Mouse (Mus musculus) Muller cell, postnatal 12 days (primary cell): ENCODE measurements around the gene Tmem145.
"Not testable (repeated sequence)": the region's sequence is repeated elsewhere in the genome, so short reads cannot be mapped to it uniquely, and the experiment has no call there.

Source experiments
- DNase-seq: peaks from one replicate; pipeline ENCODE4 v3.0.0-alpha.2; 2015; ENCODE audit errors: inconsistent ontology term

The Tmem145 gene

GRCm38 (mm10) chr7:25305956-25306613, at the start of gene Tmem145:
Gene Tmem145, plus strand, starts transcription at chr7:25306106.
- peak; percentile 72 for DNase-seq

GRCm38 (mm10) chr7:25261896-25262295, 44.0 kb upstream of the Tmem145 start:
- DNase-seq = no peak

GRCm38 (mm10) chr7:25263968-25264870, 41.7 kb upstream of the Tmem145 start:
- no peak for DNase-seq

- not testable (repeated sequence) for DNase-seq
Measured at GRCm38 (mm10) chr7:25265743-25266142, 40.2 kb upstream of the Tmem145 start.

GRCm38 (mm10) chr7:25266180-25266962, 39.5 kb upstream of the Tmem145 start:
- no peak for DNase-seq

GRCm38 (mm10) chr7:25267301-25267750, 38.6 kb upstream of the Tmem145 start, which contains the start of gene Cic:
Gene Cic, plus strand, starts transcription at chr7:25267704.
- peak; percentile 100 for DNase-seq

- peak; percentile 100 for DNase-seq
Measured at GRCm38 (mm10) chr7:25267751-25268463, 38.0 kb upstream of the Tmem145 start.

GRCm38 (mm10) chr7:25268588-25268987, 37.3 kb upstream of the Tmem145 start:
- no peak for DNase-seq

- no peak for DNase-seq
Measured at GRCm38 (mm10) chr7:25269029-25269428, 36.9 kb upstream of the Tmem145 start.

- no peak for DNase-seq
Measured at GRCm38 (mm10) chr7:25269545-25270271, 36.2 kb upstream of the Tmem145 start.

GRCm38 (mm10) chr7:25270652-25271633, 35.0 kb upstream of the Tmem145 start:
- no peak for DNase-seq

GRCm38 (mm10) chr7:25271651-25272444, 34.1 kb upstream of the Tmem145 start:
- DNase-seq = no peak

GRCm38 (mm10) chr7:25272445-25273258, 33.3 kb upstream of the Tmem145 start:
- no peak for DNase-seq

- DNase-seq = no peak
Measured at GRCm38 (mm10) chr7:25273259-25274241, 32.4 kb upstream of the Tmem145 start.

GRCm38 (mm10) chr7:25274571-25274970, 31.3 kb upstream of the Tmem145 start:
- peak; percentile 43 for DNase-seq

GRCm38 (mm10) chr7:25274996-25275395, 30.9 kb upstream of the Tmem145 start:
- no peak for DNase-seq
